Mouse (Mus musculus) midbrain, embryonic 14.5 days (tissue): ENCODE data around the gene Paqr7. TPM values are rescaled to one million over a fixed set of nuclear protein-coding genes. Genes with fewer than 3 reads are reported as not detected.
"Not testable (repeated sequence)": the region's sequence is repeated elsewhere in the genome, so short reads cannot be mapped to it uniquely, and the experiment has no call there.

Source experiments
- ATAC-seq: fragments of 200-750 bp; cut with Nextera tagmentation; 2 replicates; pipeline ENCODE4 v1.8.0; 2017; ENCODE audit warnings: moderate number of reproducible peaks, moderate library complexity; ENCODE audit not compliant: low FRiP score, low TSS enrichment
- DNase-seq: peaks from one replicate; pipeline ENCODE4 v3.0.0-alpha.2; 2015
- H3K27ac ChIP-seq: fragments of 300-500 bp; sonication (generic); replicated peaks from 2 replicates; pipeline ENCODE4 v1.5.1; 2014; ENCODE audit warnings: mild to moderate bottlenecking, low read depth, low read length, moderate library complexity
- H3K27me3 ChIP-seq: fragments of 300-500 bp; sonication (generic); 2 replicates; pipeline ENCODE4 v1.6.1; 2014; ENCODE audit warnings: low read length, control low read depth, mixed read lengths; ENCODE audit not compliant: control insufficient read depth, insufficient read depth
- H3K36me3 ChIP-seq: fragments of 300-500 bp; sonication (generic); 2 replicates; pipeline ENCODE4 v1.6.1; 2014; ENCODE audit warnings: low read length, control low read depth; ENCODE audit not compliant: control insufficient read depth, insufficient read depth
- H3K4me1 ChIP-seq: fragments of 300-500 bp; sonication (generic); 2 replicates; pipeline ENCODE4 v1.6.1; 2014; ENCODE audit warnings: mild to moderate bottlenecking, antibody characterized with exemption, low read length, control low read depth; ENCODE audit not compliant: control insufficient read depth, insufficient read depth
- H3K4me2 ChIP-seq: fragments of 300-500 bp; sonication (generic); 2 replicates; pipeline ENCODE4 v1.6.1; 2014; ENCODE audit warnings: mild to moderate bottlenecking, low read length, moderate library complexity
- H3K4me3 ChIP-seq: fragments of 300-500 bp; sonication (generic); replicated peaks from 2 replicates; pipeline ENCODE4 v1.5.1; 2014; ENCODE audit warnings: low read depth, low read length
- H3K9ac ChIP-seq: fragments of 300-500 bp; sonication (generic); replicated peaks from 2 replicates; pipeline ENCODE4 v1.6.1; 2014; ENCODE audit warnings: mild to moderate bottlenecking, low read length, moderate library complexity
- H3K9me3 ChIP-seq: fragments of 300-500 bp; sonication (generic); 2 replicates; pipeline ENCODE4 v1.6.1; 2016; ENCODE audit warnings: low read length, control low read depth, mixed read lengths; ENCODE audit not compliant: control insufficient read depth
- WGBS: fragments of 180-500 bp; shearing (Covaris S2); extraction: QIAGEN DNeasy Blood & Tissue Kit; methylation state at CpG from one replicate; pipeline ENCODE4 v1.1.7; 2014; 5-methylcytosine and 5-hydroxymethylcytosine counted together
- polyA plus RNA-seq: library from polyadenylated mRNA; unstranded; fragments of >200 nt; fragmentation: Nextera tagmentation; extraction: Ambion mirVana; gene quantifications from 2 replicates; pipeline ENCODE4 v1.2.1, GENCODE M21; 2014

Gene Paqr7
- polyA plus RNA-seq, 1 experiment from 2014 or later = 6.6 TPM

- no peaks in the 10 kb centered on the region for H3K27me3 ChIP-seq
- 92% methylated on average over 11 of the region's 11 CpGs for WGBS
- 0 out of 2 replicates have a peak, but pooled peaks cover 3% of the 10 kb centered on the region for H3K4me1 ChIP-seq
- no peak for ATAC-seq
- no peak overlapping the region for H3K4me2 ChIP-seq
- no peak overlapping the region for H3K4me3 ChIP-seq
- no peaks in the 10 kb centered on the region for H3K36me3 ChIP-seq
- DNase-seq = no peak
- no peak overlapping the region for H3K27ac ChIP-seq
- H3K9ac ChIP-seq = no peak overlapping the region
- H3K9me3 ChIP-seq = no peaks in the 10 kb centered on the region
These were observed 6.4 kb upstream of the Paqr7 start for GRCm38 (mm10) chr4:134489986-134490665.

- H3K27me3 ChIP-seq = no peaks in the 10 kb centered on the region
- H3K4me3 ChIP-seq = no peak overlapping the region
- H3K27ac ChIP-seq = no peak overlapping the region
- WGBS = 78% methylated on average over 6 of the region's 6 CpGs
- no peak overlapping the region for H3K4me2 ChIP-seq
- ATAC-seq = no peak
- DNase-seq = no peak
- no peaks in the 10 kb centered on the region for H3K36me3 ChIP-seq
- H3K9me3 ChIP-seq = no peaks in the 10 kb centered on the region
- H3K9ac ChIP-seq = no peak overlapping the region
- H3K4me1 ChIP-seq = 0 out of 2 replicates have a peak, but pooled peaks cover 8% of the 10 kb centered on the region
These were observed 4.8 kb upstream of the Paqr7 start for GRCm38 (mm10) chr4:134491716-134492115.

GRCm38 (mm10) chr4:134494161-134494560 is 2.3 kb upstream of the Paqr7 start:
- H3K4me3 ChIP-seq, H3K27me3 ChIP-seq, H3K36me3 ChIP-seq, H3K27ac ChIP-seq, H3K9ac ChIP-seq, DNase-seq, H3K4me2 ChIP-seq, ATAC-seq, H3K9me3 ChIP-seq: not testable (repeated sequence)
- WGBS = 93% methylated on average over 6 of the region's 6 CpGs
- peaks cover 21% of the 10 kb centered on the region for H3K4me1 ChIP-seq

- Histone ChIP-seq H3K4me2 (no peak overlapping the region), H3K27me3 (no peaks in the 10 kb centered on the region), H3K9ac (no peak overlapping the region), H3K4me3 (no peak overlapping the region), H3K36me3 (no peaks in the 10 kb centered on the region), H3K9me3 (no peaks in the 10 kb centered on the region), H3K4me1 (peaks cover 21% of the 10 kb centered on the region), H3K27ac (0 out of 2 replicates have a peak overlapping the region, but pooled peaks have one; percentile 0)
- WGBS = 63% methylated on average over 16 of the region's 16 CpGs
- peak; percentile 69 for DNase-seq
- ATAC-seq = no peak
These were observed 1.5 kb upstream of the Paqr7 start for GRCm38 (mm10) chr4:134494780-134495545.

GRCm38 (mm10) chr4:134495546-134495923 is 962 bp upstream of the Paqr7 start:
- Histone ChIP-seq H3K4me1 (peaks cover 21% of the 10 kb centered on the region), H3K9me3 (no peaks in the 10 kb centered on the region), H3K36me3 (no peaks in the 10 kb centered on the region), H3K9ac (no peak overlapping the region), H3K27ac (0 out of 2 replicates have a peak overlapping the region, but pooled peaks have one; percentile 0), H3K4me2 (no peak overlapping the region), H3K27me3 (no peaks in the 10 kb centered on the region), H3K4me3 (no peak overlapping the region)
- ATAC-seq (no peak), DNase-seq (no peak)
- WGBS = 66% methylated on average over 5 of the region's 5 CpGs

GRCm38 (mm10) chr4:134497223-134497622 is 726 bp downstream of the Paqr7 start:
- peak overlapping the region; percentile 65 for H3K9ac ChIP-seq
- H3K4me3 ChIP-seq = peak overlapping the region; percentile 52
- peak; percentile 27; the same call in 1 of the 2 replicates for ATAC-seq
- H3K4me1 ChIP-seq = peaks cover 21% of the 10 kb centered on the region
- no peaks in the 10 kb centered on the region for H3K9me3 ChIP-seq
- H3K4me2 ChIP-seq = peak overlapping the region; percentile 92
- 9% methylated on average over 6 of the region's 6 CpGs for WGBS
- no peaks in the 10 kb centered on the region for H3K27me3 ChIP-seq
- no peaks in the 10 kb centered on the region for H3K36me3 ChIP-seq
- H3K27ac ChIP-seq = peak overlapping the region; percentile 66
- DNase-seq = peak; percentile 45

GRCm38 (mm10) chr4:134497986-134498731 is 1.7 kb downstream of the Paqr7 start:
- Histone ChIP-seq H3K27ac (peak overlapping the region; percentile 66; the same call in 1 of the 2 replicates), H3K36me3 (no peaks in the 10 kb centered on the region), H3K9me3 (no peaks in the 10 kb centered on the region), H3K4me3 (no peak overlapping the region), H3K27me3 (no peaks in the 10 kb centered on the region), H3K4me2 (peak overlapping the region; percentile 92), H3K4me1 (peaks cover 21% of the 10 kb centered on the region), H3K9ac (0 out of 2 replicates have a peak overlapping the region, but pooled peaks have one; percentile 65)
- peak; percentile 37 for DNase-seq
- WGBS = 66% methylated on average over 12 of the region's 12 CpGs
- ATAC-seq = no peak

GRCm38 (mm10) chr4:134498983-134499382 is 2.5 kb downstream of the Paqr7 start:
- not testable (repeated sequence) for H3K9ac ChIP-seq, H3K36me3 ChIP-seq, H3K4me2 ChIP-seq, ATAC-seq, H3K27me3 ChIP-seq, H3K27ac ChIP-seq, DNase-seq, H3K4me3 ChIP-seq, H3K9me3 ChIP-seq
- 88% methylated on average over 6 of the region's 6 CpGs for WGBS
- peaks cover 21% of the 10 kb centered on the region for H3K4me1 ChIP-seq
